Mouse (Mus musculus) heart, adult 2 months (tissue): ENCODE measurements around the gene Rpl9. TPM values are rescaled to one million over a fixed set of nuclear protein-coding genes. Genes with fewer than 3 reads are reported as not detected.

Experiments used
- DNase-seq, 2 experiments: peaks; one replicate each; pipeline ENCODE4 v3.0.0; 2021
- H3K27ac ChIP-seq: fragments of 200-600 bp; 2 replicates; pipeline ENCODE4 v1.8.1; 2022
- H3K27me3 ChIP-seq: fragments of 200-500 bp; 2 replicates; pipeline ENCODE4 v1.6.1; 2012; ENCODE audit warnings: mild to moderate bottlenecking, low read length, inconsistent platforms, mixed read lengths; ENCODE audit not compliant: control insufficient read depth, insufficient read depth
- H3K36me3 ChIP-seq: fragments of 200-500 bp; 2 replicates; pipeline ENCODE4 v1.6.1; 2012; ENCODE audit warnings: low read length, inconsistent platforms; ENCODE audit not compliant: control insufficient read depth, insufficient read depth
- H3K4me1 ChIP-seq: fragments of 200-500 bp; 2 replicates; pipeline ENCODE4 v1.6.1; 2011; ENCODE audit warnings: low read length; ENCODE audit not compliant: control insufficient read depth, insufficient read depth
- H3K4me3 ChIP-seq: fragments of 200-600 bp; 2 replicates; pipeline ENCODE4 v1.8.1; 2022
- H3K79me2 ChIP-seq: fragments of 200-500 bp; replicated peaks from 2 replicates; pipeline ENCODE4 v1.6.1; 2012; ENCODE audit warnings: mild to moderate bottlenecking, inconsistent platforms, low read length, moderate library complexity, mixed read lengths; ENCODE audit not compliant: control insufficient read depth, insufficient read depth
- H3K9ac ChIP-seq: fragments of 200-500 bp; 2 replicates; pipeline ENCODE4 v1.6.1; 2012; ENCODE audit warnings: low read depth, mild to moderate bottlenecking, control low read depth, inconsistent platforms, low read length, mixed read lengths
- CTCF ChIP-seq: fragments of 200-600 bp; IDR thresholded peaks from 2 replicates; pipeline ENCODE4 v1.8.1; 2022; ENCODE audit warnings: antibody characterized with exemption, mild to moderate bottlenecking, moderate library complexity
- EP300 ChIP-seq: fragments of 200-500 bp; IDR thresholded peaks from 2 replicates; pipeline ENCODE4 v1.6.1; 2011; ENCODE audit warnings: low read depth, low read length, control low read depth; ENCODE audit not compliant: insufficient read depth
- POLR2A ChIP-seq: fragments of 200-500 bp; IDR thresholded peaks from 2 replicates; pipeline ENCODE4 v1.6.1; 2011; ENCODE audit warnings: mild to moderate bottlenecking, low read depth, low read length, control low read depth; ENCODE audit not compliant: insufficient read depth
- WGBS: fragments of 180-500 bp; shearing (Covaris S2); methylation state at CpG from one replicate; pipeline ENCODE4 v1.1.7; 2018; 5-methylcytosine and 5-hydroxymethylcytosine counted together
- intact Hi-C: fragments of 180-260 bp; cut with DNase I; formaldehyde crosslinking; loops from one replicate; pipeline ENCODE4 v1.15.1; 2025
- polyA plus RNA-seq: library from polyadenylated mRNA; depleted of rRNA; stranded (reverse); fragments of >200 nt; gene quantifications from 2 replicates; pipeline ENCODE4 v1.2.3, GENCODE M21; 2012
- total RNA-seq, 2 experiments: library from RNA; stranded (reverse); gene quantifications; 2 replicates each; pipeline ENCODE4 v1.2.3; 2021

The Rpl9 gene
- total and polyA plus RNA-seq, 3 experiments, result 190 to 715 (median 592) TPM

DNA sequence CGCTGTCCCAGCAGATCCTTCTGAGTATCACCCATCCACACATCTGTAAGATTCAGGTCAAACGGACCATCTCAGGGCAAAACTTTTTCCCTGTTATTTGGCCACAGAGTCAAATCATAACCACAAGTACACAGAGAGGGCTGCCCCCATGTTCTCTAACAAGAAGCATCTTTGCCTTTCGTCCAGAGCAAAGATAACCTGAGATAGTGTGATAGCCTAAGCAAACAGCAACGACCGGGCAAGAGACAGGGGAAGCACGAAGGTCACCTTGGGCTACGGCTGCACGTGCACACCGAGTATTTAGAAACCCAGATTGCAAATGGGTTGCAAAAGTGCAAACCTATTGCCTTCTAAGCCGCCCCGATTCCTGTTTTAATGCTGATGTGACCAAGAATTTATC lies 23.4 kb downstream of the Rpl9 start:
- no peaks in the 10 kb centered on the region for H3K79me2 ChIP-seq
- WGBS, result 71% methylated on average over 11 of the region's 11 CpGs
- H3K27me3 ChIP-seq, result no peaks in the 10 kb centered on the region
- H3K36me3 ChIP-seq, result no peaks in the 10 kb centered on the region
- H3K27ac ChIP-seq, result no peak overlapping the region
- TF ChIP-seq POLR2A, result no peak
- no peak for TF ChIP-seq EP300
- TF ChIP-seq CTCF, result no peak
- intact Hi-C loops, result no loop called here
- H3K4me3 ChIP-seq, result no peak overlapping the region
- DNase-seq, result no peak
- no peaks in the 10 kb centered on the region for H3K4me1 ChIP-seq
- H3K9ac ChIP-seq, result no peak overlapping the region

DNA sequence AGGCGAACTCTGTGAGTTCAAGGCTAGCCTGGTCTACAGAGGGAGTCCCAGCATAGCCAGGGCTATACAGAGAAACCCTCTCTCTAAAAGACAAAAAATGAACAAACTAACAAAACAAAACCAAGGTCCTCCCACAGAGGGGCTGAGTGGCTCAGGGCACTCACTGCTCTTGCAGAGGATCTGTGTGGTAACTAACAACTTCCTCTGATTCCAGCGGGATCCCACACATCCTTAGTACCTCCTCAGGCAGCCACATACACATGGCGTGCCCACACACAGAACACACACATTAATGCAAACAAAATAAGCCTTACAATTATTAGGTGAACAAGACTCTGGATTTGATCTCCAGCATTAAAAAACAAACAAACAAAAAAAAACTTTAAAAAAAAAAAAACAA lies 33.5 kb downstream of the Rpl9 start:
- DNase-seq, result no peak
- TF ChIP-seq POLR2A (no peak), CTCF (no peak), EP300 (no peak)
- no peak overlapping the region for H3K9ac ChIP-seq
- H3K4me1 ChIP-seq, result no peaks in the 10 kb centered on the region
- no peaks in the 10 kb centered on the region for H3K36me3 ChIP-seq
- H3K27me3 ChIP-seq, result no peaks in the 10 kb centered on the region
- H3K79me2 ChIP-seq, result no peaks in the 10 kb centered on the region
- intact Hi-C loops, result no loop called here
- WGBS, result 74% methylated on average over 3 of the region's 3 CpGs
- H3K4me3 ChIP-seq, result no peak overlapping the region
- no peak overlapping the region for H3K27ac ChIP-seq

DNA sequence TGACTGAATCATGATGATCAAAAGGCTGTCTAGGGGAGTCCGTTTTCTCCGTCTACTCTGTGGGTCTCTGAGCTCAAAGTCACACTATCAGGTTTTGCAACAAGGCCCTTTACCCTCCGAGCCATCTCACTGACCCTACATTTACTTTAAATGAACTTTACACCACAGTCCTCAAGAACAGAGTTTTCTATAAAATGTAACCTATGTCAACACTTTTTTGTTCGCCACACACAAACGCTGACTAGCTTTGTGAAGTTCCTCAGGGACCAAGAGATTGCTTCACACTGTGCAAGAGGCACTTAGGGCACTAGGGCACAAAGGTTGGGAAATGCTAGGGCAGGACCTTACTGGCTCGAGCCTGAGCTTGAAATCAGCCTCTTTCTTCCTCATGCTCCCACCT lies 34.4 kb downstream of the Rpl9 start:
- WGBS, result 81% methylated on average over 6 of the region's 6 CpGs
- intact Hi-C loops, result no loop called here

DNA sequence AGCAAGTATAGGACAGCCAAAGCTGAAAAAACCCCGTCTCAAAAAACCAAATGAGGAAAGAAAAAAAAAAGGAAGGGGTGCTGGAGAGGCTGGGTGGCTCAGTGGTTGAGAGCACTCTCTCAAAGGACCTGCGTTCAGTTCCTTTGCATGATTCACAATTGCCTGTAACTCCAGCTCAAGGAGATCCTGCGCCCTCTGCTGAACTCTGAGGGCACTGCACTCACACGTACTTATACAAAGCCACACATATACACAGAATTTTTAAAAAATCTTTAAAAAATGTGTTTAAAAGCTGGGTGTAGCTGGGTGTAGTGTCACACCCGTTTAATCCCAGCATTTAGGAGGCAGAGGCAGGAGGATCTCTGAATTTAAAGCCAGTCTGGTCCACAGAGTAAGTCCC lies 36.3 kb downstream of the Rpl9 start:
- Histone ChIP-seq H3K4me1 (no peaks in the 10 kb centered on the region), H3K36me3 (no peaks in the 10 kb centered on the region), H3K79me2 (no peaks in the 10 kb centered on the region), H3K9ac (no peak overlapping the region), H3K27me3 (no peaks in the 10 kb centered on the region), H3K4me3 (no peak overlapping the region), H3K27ac (no peak overlapping the region)
- no peak for DNase-seq
- intact Hi-C loops, result no loop called here
- WGBS, result 69% methylated on average over 5 of the region's 5 CpGs
- TF ChIP-seq POLR2A (no peak), CTCF (peak; percentile 25), EP300 (no peak)

More for the DNA sequence above, 34.4 kb downstream of the Rpl9 start:
- TF ChIP-seq POLR2A, result no peak
- no peak for TF ChIP-seq EP300
- TF ChIP-seq CTCF, result no peak
- Histone ChIP-seq H3K27ac (no peak overlapping the region), H3K36me3 (no peaks in the 10 kb centered on the region), H3K27me3 (no peaks in the 10 kb centered on the region), H3K4me1 (no peaks in the 10 kb centered on the region), H3K4me3 (no peak overlapping the region), H3K79me2 (no peaks in the 10 kb centered on the region), H3K9ac (no peak overlapping the region)
- no peak for DNase-seq

DNA sequence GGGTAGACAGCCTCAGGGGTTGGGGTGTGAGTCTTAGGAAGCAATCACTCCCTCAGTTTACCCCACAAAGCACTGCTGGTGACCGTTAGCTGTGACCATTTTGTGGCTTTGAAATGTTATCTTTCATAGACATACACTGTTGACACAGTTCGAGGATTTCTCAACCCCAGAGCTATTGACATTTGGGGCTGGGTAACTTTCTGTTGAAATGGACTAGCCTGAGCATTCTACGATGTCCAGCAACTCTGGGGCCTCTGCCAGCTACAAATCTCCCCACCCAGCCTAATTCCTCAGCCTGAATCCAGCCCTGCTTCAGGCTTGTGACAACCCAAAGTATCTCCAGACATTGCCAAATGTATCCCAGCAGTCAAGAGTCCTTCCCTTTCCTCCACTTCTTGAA lies 37.1 kb downstream of the Rpl9 start:
- Histone ChIP-seq H3K36me3 (no peaks in the 10 kb centered on the region), H3K4me3 (no peak overlapping the region), H3K79me2 (no peaks in the 10 kb centered on the region), H3K27ac (no peak overlapping the region), H3K9ac (no peak overlapping the region), H3K4me1 (no peaks in the 10 kb centered on the region), H3K27me3 (no peaks in the 10 kb centered on the region)
- intact Hi-C loops, result no loop called here
- TF ChIP-seq POLR2A (no peak), EP300 (no peak), CTCF (no peak)
- 67% methylated on average over 3 of the region's 3 CpGs for WGBS
- DNase-seq, result peak in 1 of 2 experiments; percentile 12

DNA sequence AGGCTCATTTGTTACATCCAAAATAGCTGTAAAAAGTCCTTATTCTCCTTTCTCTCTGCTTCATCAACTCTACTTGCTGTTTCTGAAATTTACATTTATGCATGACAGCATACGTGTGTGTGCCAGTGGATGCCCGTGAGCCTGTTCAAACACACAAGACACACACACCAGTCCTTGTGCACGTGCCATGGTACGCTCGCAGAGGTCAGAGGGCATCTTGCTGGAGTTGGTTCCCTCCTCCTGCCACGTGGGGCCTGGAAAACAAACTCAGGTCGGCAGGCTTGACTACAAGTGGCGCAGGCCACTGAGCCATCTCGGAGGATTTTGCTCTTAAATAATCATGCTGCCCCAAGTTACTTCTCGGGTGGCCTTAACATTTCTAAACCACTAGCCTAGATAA lies 40.7 kb downstream of the Rpl9 start:
- H3K4me1 ChIP-seq, result no peaks in the 10 kb centered on the region; the same call in 1 of the 2 replicates
- H3K27ac ChIP-seq, result no peak overlapping the region
- H3K79me2 ChIP-seq, result no peaks in the 10 kb centered on the region
- no peak overlapping the region for H3K9ac ChIP-seq
- H3K36me3 ChIP-seq, result no peaks in the 10 kb centered on the region
- TF ChIP-seq POLR2A (no peak), CTCF (no peak), EP300 (no peak)
- intact Hi-C loops, result no loop called here
- no peak for DNase-seq
- WGBS, result 77% methylated on average over 10 of the region's 10 CpGs
- no peaks in the 10 kb centered on the region for H3K27me3 ChIP-seq
- H3K4me3 ChIP-seq, result no peak overlapping the region

DNA sequence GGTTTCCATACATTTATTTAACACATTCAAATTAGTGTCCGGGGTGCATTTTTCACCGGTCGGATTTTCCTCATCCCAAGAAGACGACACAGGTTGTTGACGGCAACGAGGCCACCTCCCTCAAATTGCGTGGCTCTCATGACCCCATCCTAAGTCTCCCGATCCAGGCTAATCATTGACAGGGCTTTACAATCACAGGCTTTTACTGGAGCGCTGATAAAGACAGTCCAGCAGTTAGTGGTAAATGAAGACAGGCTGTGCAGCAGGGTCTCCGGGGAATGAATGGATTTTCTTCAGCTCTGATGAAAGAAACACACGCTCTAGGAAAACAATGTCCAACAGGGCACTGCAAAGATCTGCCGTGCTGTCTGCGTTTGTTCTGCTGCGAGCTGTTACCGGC lies 43.1 kb downstream of the Rpl9 start, which contains the start of gene Klb:
Gene Klb (plus strand): TSS at position 147 of the 400 bp plus-strand sequence.
- Histone ChIP-seq H3K27ac (no peak within 1 kb of the TSS), H3K79me2 (no peaks in the 10 kb centered on the region), H3K4me1 (no peaks in the 10 kb centered on the region; the same call in 1 of the 2 replicates), H3K27me3 (no peaks in the 10 kb centered on the region), H3K36me3 (no peaks in the 10 kb centered on the region), H3K4me3 (no peak within 1 kb of the TSS), H3K9ac (no peak within 1 kb of the TSS)
- WGBS, result 38% methylated on average over 15 of the region's 15 CpGs
- DNase-seq, result no peak
- intact Hi-C loops, result no loop called here
- TF ChIP-seq CTCF (no peak), EP300 (no peak), POLR2A (no peak)
